Mouse (Mus musculus) midbrain, embryonic 13.5 days (tissue): ENCODE measurements around the gene Spi1. TPM values are rescaled to one million over a fixed set of nuclear protein-coding genes. Genes with fewer than 3 reads are reported as not detected.

Experiments used
- ATAC-seq: fragments of 200-750 bp; cut with Nextera tagmentation; 2 replicates; pipeline ENCODE4 v1.8.0; 2017; ENCODE audit warnings: mild to moderate bottlenecking, moderate TSS enrichment, moderate library complexity
- H3K27ac ChIP-seq: fragments of 300-500 bp; sonication (generic); 2 replicates; pipeline ENCODE4 v1.5.1; 2015; ENCODE audit warnings: inconsistent platforms, mild to moderate bottlenecking, moderate library complexity
- H3K27me3 ChIP-seq: fragments of 300-500 bp; sonication (generic); 2 replicates; pipeline ENCODE4 v1.6.1; 2015; ENCODE audit warnings: mild to moderate bottlenecking, inconsistent platforms
- H3K36me3 ChIP-seq: fragments of 300-500 bp; sonication (generic); 2 replicates; pipeline ENCODE4 v1.6.1; 2015; ENCODE audit warnings: mild to moderate bottlenecking, inconsistent platforms
- H3K4me1 ChIP-seq: fragments of 300-500 bp; sonication (generic); replicated peaks from 2 replicates; pipeline ENCODE4 v1.6.1; 2015; ENCODE audit warnings: inconsistent platforms
- H3K4me2 ChIP-seq: fragments of 300-500 bp; sonication (generic); replicated peaks from 2 replicates; pipeline ENCODE4 v1.6.1; 2015; ENCODE audit warnings: moderate library complexity, mild to moderate bottlenecking, inconsistent platforms
- H3K4me3 ChIP-seq: fragments of 300-500 bp; sonication (generic); replicated peaks from 2 replicates; pipeline ENCODE4 v1.5.1; 2015; ENCODE audit warnings: mild to moderate bottlenecking, inconsistent platforms
- H3K9ac ChIP-seq: fragments of 300-500 bp; sonication (generic); replicated peaks from 2 replicates; pipeline ENCODE4 v1.6.1; 2015; ENCODE audit warnings: mild to moderate bottlenecking, inconsistent platforms
- H3K9me3 ChIP-seq: fragments of 300-500 bp; sonication (generic); 2 replicates; pipeline ENCODE4 v1.6.1; 2016; ENCODE audit warnings: mild to moderate bottlenecking, inconsistent platforms
- WGBS: fragments of 180-500 bp; shearing (Covaris S2); methylation state at CpG from one replicate; pipeline ENCODE4 v1.1.7; 2015; 5-methylcytosine and 5-hydroxymethylcytosine counted together
- polyA plus RNA-seq: library from polyadenylated mRNA; unstranded; fragments of >200 nt; fragmentation: Nextera tagmentation; extraction: Ambion mirVana; gene quantifications from 2 replicates; pipeline ENCODE4 v1.2.1, GENCODE M21; 2015

Spi1 gene
- polyA plus RNA-seq, 1 experiment from 2014 or later = 3.0 TPM

DNA sequence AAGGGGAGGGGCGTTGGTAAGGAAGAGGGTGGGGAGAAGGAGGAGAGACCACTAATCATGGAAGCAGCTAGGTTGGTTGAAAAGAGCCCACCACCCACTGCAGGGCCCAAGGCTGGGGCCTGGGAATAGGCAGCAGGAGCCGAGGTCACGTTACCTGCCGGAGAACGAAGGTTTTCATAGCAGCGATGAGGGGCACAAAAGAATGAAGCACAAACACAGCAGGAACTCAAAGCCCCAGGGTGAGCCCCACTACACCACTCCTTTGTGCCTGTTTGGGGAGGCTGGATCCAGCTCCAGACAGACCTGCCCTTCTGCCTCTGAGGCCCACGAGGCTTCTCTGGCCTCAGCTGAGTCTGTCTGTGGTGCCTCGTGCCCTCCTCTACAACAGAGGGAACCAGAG is 57.6 kb downstream of the Spi1 start:
- Histone ChIP-seq H3K27ac (no peak overlapping the region), H3K4me3 (no peak overlapping the region), H3K4me1 (no peaks in the 10 kb centered on the region), H3K9me3 (no peaks in the 10 kb centered on the region), H3K9ac (no peak overlapping the region), H3K4me2 (no peak overlapping the region), H3K27me3 (no peaks in the 10 kb centered on the region), H3K36me3 (peaks cover 83% of the 10 kb centered on the region)
- WGBS = 79% methylated on average over 8 of the region's 8 CpGs
- ATAC-seq = no peak

DNA sequence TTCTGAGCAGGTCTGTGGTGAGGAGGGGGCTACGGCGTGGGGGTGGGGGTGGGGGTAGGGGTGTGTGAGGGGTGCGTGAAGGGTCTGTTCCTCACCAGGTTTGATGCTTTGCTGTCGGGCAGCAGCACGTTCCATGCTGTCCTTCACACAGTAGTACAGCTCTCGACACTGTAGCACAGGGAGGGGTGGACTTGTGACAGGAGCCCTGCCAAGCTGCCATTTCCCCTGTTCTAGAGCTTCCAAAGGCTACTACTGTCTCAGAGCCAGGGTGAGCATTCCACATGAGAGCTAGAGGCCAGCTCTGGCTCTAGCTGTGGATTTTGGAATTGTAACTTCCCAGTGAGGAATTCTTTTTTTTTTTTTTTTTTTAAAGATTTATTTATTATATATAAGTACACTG is 60.7 kb downstream of the Spi1 start:
- peaks cover 91% of the 10 kb centered on the region for H3K36me3 ChIP-seq
- H3K4me1 ChIP-seq = no peaks in the 10 kb centered on the region
- no peaks in the 10 kb centered on the region for H3K27me3 ChIP-seq
- H3K9ac ChIP-seq = no peak overlapping the region
- no peak for ATAC-seq
- no peaks in the 10 kb centered on the region for H3K9me3 ChIP-seq
- no peak overlapping the region for H3K4me3 ChIP-seq
- no peak overlapping the region for H3K4me2 ChIP-seq
- WGBS = 89% methylated on average over 6 of the region's 6 CpGs
- no peak overlapping the region for H3K27ac ChIP-seq

DNA sequence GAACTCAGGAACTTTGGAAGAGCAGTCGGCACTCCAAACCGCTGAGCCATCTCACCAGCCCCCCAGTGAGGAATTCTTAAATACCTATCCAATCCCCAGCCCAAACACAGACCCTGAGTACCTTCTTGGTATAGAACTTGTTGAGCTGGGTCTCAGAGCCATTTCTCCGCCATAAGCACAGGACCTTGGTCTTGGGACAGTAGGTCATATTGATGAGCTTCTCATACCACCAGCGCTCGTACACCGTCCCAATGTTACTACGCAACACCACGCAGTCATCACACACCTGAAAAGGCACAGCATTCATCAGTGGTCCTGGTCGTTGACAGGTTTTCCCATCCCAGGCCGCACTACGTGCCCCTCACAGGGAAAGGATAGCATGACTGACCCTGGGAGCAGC is 61.2 kb downstream of the Spi1 start:
- H3K27me3 ChIP-seq = no peaks in the 10 kb centered on the region
- H3K36me3 ChIP-seq = peaks cover 86% of the 10 kb centered on the region
- no peak overlapping the region for H3K4me2 ChIP-seq
- no peaks in the 10 kb centered on the region for H3K4me1 ChIP-seq
- H3K4me3 ChIP-seq = no peak overlapping the region
- H3K27ac ChIP-seq = no peak overlapping the region
- H3K9me3 ChIP-seq = no peaks in the 10 kb centered on the region
- no peak for ATAC-seq
- WGBS = 95% methylated on average over 11 of the region's 11 CpGs
- H3K9ac ChIP-seq = no peak overlapping the region

DNA sequence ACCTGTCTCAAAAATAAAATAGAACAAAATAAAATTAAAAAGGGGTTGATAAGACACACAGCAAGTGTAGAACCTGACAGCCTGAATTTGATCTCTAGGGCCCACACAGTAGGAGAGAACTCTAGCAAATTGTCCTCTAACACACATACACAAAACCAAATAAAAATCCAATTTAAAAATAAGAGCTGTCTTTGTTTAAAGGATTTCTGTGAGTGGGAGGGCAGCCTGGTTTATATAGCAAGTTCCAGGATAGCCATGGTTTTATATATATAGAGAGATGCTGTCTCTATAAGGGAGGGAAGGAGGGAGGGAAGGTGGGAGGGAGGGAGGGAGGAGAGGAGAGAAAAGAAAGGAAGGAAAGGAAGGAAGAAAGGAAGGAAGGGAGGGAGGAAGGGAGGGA is 65.9 kb downstream of the Spi1 start:
- no peak overlapping the region for H3K4me2 ChIP-seq
- ATAC-seq = no peak
- H3K36me3 ChIP-seq = peaks cover 78% of the 10 kb centered on the region
- H3K27me3 ChIP-seq = no peaks in the 10 kb centered on the region
- no peaks in the 10 kb centered on the region for H3K4me1 ChIP-seq
- no peaks in the 10 kb centered on the region for H3K9me3 ChIP-seq
- no peak overlapping the region for H3K4me3 ChIP-seq
- H3K9ac ChIP-seq = no peak overlapping the region
- H3K27ac ChIP-seq = no peak overlapping the region

DNA sequence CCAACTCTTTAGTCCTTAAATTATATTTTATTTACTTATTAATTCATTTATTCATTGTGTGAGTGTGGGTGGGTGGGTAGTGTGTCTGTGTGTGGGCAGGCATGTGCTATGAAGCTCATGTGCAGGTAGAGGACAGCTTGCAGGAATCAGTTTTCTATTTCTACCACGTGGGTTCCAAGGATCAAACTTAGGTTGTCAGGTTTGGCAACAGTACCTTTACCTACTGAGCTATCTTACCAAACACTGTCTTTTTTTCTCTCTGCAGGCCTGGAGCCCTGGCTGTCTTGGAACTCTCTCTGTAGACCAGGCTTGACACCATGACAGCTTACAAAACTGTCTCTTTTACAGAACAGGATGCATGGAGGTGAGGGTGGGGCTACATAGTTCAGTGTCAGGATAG is 69.1 kb downstream of the Spi1 start:
- H3K4me1 ChIP-seq = no peaks in the 10 kb centered on the region
- H3K9me3 ChIP-seq = no peaks in the 10 kb centered on the region
- 88% methylated on average over 1 of the region's 1 CpGs for WGBS
- peaks cover 77% of the 10 kb centered on the region for H3K36me3 ChIP-seq
- H3K27ac ChIP-seq = no peak overlapping the region
- H3K27me3 ChIP-seq = no peaks in the 10 kb centered on the region
- H3K4me3 ChIP-seq = no peak overlapping the region
- no peak overlapping the region for H3K9ac ChIP-seq
- ATAC-seq = no peak
- H3K4me2 ChIP-seq = no peak overlapping the region

DNA sequence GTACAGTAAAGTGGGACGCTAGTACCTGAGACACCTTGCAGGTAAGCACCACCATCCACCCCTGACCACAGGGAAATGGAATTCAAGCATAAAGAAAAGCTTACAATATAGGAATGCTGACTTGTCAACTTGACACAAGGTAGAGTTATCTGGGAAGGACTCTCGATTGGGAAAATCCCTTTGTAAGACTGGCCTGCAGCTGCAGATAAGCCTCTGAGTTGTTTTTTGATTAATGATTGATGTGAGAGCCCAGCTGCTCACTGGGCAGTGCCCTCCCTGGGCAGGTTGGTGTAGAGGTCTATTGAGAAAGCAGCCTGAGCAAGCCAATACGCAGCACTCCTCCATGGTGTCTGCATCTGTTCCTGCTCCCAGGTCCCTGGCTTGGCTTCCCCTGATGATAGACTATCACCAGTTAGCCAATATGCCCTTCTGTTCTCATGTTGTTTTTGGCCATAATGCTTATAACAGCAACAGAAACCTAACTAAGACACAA is 70.7 kb downstream of the Spi1 start:
- H3K4me3 ChIP-seq = no peak overlapping the region
- ATAC-seq = no peak
- H3K4me1 ChIP-seq = no peaks in the 10 kb centered on the region
- H3K9ac ChIP-seq = no peak overlapping the region
- H3K27ac ChIP-seq = no peak overlapping the region
- H3K9me3 ChIP-seq = no peaks in the 10 kb centered on the region
- 89% methylated on average over 3 of the region's 3 CpGs for WGBS
- no peak overlapping the region for H3K4me2 ChIP-seq
- H3K36me3 ChIP-seq = peaks cover 85% of the 10 kb centered on the region
- H3K27me3 ChIP-seq = no peaks in the 10 kb centered on the region

DNA sequence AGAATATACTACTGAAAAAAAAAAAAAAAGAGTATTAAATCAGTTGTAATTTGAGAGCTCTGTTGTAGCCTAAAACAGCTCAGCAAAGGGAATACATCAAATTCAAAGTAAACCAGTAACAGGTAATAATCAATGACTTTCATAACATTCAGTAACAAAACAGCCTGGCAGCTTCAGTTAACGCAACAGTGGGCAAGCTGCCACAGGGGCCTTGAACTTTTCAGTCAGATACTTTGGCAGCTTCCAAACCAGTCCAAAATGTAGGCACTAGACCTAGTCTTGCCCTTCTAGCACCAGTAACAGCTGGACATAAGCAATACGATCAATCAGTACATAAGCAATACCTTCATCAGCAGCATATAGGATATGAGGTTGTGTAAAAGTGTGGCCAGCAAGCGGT is 71.9 kb downstream of the Spi1 start:
- no peak for ATAC-seq
- Histone ChIP-seq H3K4me1 (no peaks in the 10 kb centered on the region), H3K9me3 (no peaks in the 10 kb centered on the region), H3K27me3 (no peaks in the 10 kb centered on the region), H3K4me2 (no peak overlapping the region), H3K4me3 (no peak overlapping the region), H3K36me3 (peaks cover 90% of the 10 kb centered on the region), H3K9ac (no peak overlapping the region), H3K27ac (no peak overlapping the region)
- 99% methylated on average over 3 of the region's 3 CpGs for WGBS

DNA sequence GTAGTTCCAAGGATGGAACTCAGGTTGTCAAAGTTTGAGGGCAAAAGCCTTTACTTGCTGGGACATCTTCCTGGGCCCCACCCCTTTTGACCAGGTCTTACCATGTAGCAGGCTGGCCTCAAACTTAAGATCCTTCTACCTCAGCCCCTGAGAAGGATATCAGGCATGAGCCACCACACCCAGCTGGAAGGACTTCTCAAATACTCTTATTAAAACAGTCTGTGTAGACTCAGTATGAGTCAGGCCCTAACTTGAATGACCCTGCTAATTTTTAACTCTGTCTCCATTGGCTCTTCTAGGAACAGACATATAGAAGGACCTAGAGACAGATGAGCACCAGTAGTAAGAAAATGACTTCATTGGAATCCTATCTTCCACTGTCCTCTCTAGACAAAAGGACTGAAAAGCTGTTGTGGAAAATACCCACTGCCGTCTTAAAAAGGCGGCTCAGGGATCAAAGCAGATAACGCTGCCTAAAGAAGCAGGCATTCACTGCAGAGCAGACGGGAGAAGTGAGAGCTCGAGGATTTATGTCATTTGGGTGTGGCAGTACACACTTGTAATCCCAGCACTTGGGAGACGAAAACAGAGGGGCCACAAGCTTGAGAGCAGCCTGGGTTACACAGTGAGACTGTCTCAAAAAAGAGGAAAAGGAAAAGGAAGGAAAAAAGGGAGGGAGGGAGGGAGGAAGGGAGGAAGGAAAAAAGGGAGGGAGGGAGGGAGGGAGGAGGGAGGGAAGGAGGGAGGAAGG is 75.0 kb downstream of the Spi1 start:
- no peak overlapping the region for H3K27ac ChIP-seq
- H3K4me3 ChIP-seq = no peak overlapping the region
- no peaks in the 10 kb centered on the region for H3K4me1 ChIP-seq
- H3K27me3 ChIP-seq = no peaks in the 10 kb centered on the region
- H3K9me3 ChIP-seq = no peaks in the 10 kb centered on the region
- no peak overlapping the region for H3K9ac ChIP-seq
- no peak for ATAC-seq
- H3K4me2 ChIP-seq = no peak overlapping the region
- peaks cover 94% of the 10 kb centered on the region for H3K36me3 ChIP-seq
- WGBS = 27% methylated on average over 6 of the region's 6 CpGs

DNA sequence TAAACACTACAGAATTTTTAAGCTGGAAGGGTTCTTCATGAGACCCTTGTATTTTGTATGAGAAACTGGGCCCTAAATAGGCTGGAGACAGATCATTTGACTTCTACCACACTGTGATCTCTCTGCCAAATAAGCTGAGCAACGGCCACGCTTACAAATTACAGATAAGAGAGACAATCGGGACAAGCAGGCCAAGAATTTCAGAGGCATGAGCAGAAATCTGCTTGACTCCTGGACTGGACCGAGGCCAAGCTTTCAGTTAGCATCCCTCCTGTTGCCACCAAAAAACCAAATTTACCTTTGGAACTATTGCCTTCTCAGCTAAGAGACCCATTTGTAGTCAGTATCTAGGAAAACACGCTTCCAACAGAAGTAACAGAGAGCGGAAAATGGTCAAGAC is 78.4 kb downstream of the Spi1 start:
- H3K4me1 ChIP-seq = no peaks in the 10 kb centered on the region
- no peak overlapping the region for H3K4me2 ChIP-seq
- no peak overlapping the region for H3K4me3 ChIP-seq
- no peak for ATAC-seq
- 92% methylated on average over 6 of the region's 6 CpGs for WGBS
- H3K36me3 ChIP-seq = peaks cover 94% of the 10 kb centered on the region
- no peaks in the 10 kb centered on the region for H3K27me3 ChIP-seq
- no peak overlapping the region for H3K27ac ChIP-seq
- H3K9me3 ChIP-seq = no peaks in the 10 kb centered on the region
- H3K9ac ChIP-seq = no peak overlapping the region

DNA sequence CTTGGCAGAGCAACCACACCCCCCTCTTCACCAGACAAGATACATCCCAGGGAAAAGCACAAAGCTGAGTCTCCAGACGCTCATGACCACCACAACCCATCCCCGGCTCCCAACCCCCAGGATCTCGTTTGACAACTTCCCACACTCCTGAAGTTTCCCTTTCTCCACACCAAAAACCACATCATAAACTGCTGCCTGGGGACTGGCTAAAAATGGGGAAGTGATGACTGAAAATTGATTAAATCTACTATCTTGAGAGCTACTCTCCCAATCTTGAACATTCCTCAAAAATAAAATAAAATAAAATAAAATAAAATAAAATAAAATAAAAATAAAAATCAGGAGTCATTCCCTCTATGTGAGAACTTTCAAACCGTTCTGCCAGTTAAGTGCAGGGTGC is 80.8 kb downstream of the Spi1 start:
- H3K36me3 ChIP-seq = peaks cover 92% of the 10 kb centered on the region
- H3K27me3 ChIP-seq = no peaks in the 10 kb centered on the region
- no peak overlapping the region for H3K4me2 ChIP-seq
- 89% methylated on average over 4 of the region's 4 CpGs for WGBS
- no peak overlapping the region for H3K27ac ChIP-seq
- ATAC-seq = no peak
- H3K9me3 ChIP-seq = no peaks in the 10 kb centered on the region
- H3K4me3 ChIP-seq = no peak overlapping the region
- H3K9ac ChIP-seq = no peak overlapping the region
- no peaks in the 10 kb centered on the region for H3K4me1 ChIP-seq

DNA sequence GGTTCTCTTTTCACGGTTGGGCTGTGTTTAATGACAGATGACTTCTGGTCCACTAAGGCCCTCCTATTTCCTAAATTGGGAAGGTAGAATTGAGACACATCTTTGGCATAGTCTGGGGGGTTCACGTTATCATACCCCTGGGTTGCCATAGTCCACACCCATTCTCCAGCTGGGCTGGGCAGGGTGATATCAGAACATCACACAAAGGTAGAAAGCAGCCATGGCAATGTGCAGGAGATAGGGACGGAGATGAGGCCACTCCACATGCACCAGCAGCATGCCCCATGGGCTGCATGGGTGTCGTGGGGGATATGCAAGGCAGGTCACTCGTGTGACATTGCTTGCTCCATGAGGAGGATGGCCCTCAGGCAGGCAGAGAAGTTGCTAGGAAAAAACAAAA is 81.3 kb downstream of the Spi1 start:
- no peak overlapping the region for H3K27ac ChIP-seq
- no peaks in the 10 kb centered on the region for H3K27me3 ChIP-seq
- H3K4me1 ChIP-seq = no peaks in the 10 kb centered on the region
- ATAC-seq = no peak
- H3K4me2 ChIP-seq = no peak overlapping the region
- WGBS = 92% methylated on average over 5 of the region's 5 CpGs
- peaks cover 92% of the 10 kb centered on the region for H3K36me3 ChIP-seq
- H3K9ac ChIP-seq = no peak overlapping the region
- no peaks in the 10 kb centered on the region for H3K9me3 ChIP-seq
- H3K4me3 ChIP-seq = no peak overlapping the region

DNA sequence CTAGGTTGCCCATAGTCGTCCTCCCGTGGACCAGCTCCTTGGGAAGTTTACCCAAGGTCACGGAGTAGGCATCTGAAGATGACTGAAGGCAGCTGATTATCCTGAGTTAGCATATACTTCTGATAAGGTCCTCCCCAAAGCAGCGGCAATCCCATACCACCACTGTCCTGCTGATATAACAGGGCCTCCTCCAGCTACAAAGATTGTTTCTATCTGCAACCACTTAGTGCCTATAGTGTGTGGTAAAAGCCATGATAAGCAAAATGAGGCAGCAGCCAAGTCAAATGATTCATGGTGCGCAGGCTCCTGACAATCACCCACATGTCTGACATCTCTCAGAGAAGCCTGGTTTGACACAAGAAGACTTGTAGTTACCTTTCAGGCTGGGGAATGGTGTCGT is 82.8 kb downstream of the Spi1 start:
- H3K4me1 ChIP-seq = no peaks in the 10 kb centered on the region
- H3K4me3 ChIP-seq = no peak overlapping the region
- H3K36me3 ChIP-seq = peaks cover 94% of the 10 kb centered on the region
- H3K27ac ChIP-seq = no peak overlapping the region
- no peaks in the 10 kb centered on the region for H3K27me3 ChIP-seq
- H3K4me2 ChIP-seq = no peak overlapping the region
- ATAC-seq = no peak
- 94% methylated on average over 6 of the region's 6 CpGs for WGBS
- no peak overlapping the region for H3K9ac ChIP-seq
- no peaks in the 10 kb centered on the region for H3K9me3 ChIP-seq
